Mouse (Mus musculus) ES-Bruce4 (cell line): ENCODE measurements around the gene Gm15217.

Experiments used
- CTCF ChIP-seq: IDR thresholded peaks from one replicate; pipeline ENCODE4 v1.8.1; 2011; ENCODE audit warnings: low read depth, low read length
- EP300 ChIP-seq: IDR thresholded peaks from 2 replicates; pipeline ENCODE4 v1.6.1; 2011; ENCODE audit warnings: low read depth, low read length; ENCODE audit not compliant: insufficient read depth

GRCm38 (mm10) chr14:46372452-46372851 lies 6.8 kb upstream of the Gm15217 start:
- TF ChIP-seq EP300 (no peak), CTCF (no peak)
